Comparison of ENCODE assay signal across 23 mouse cellular contexts in genomic region chr6:12787129-12787528, GRCm38 (mm10). TPM values are rescaled to one million over a fixed set of nuclear protein-coding genes. Genes with fewer than 3 reads are reported as not detected.
DNase-seq lines count a peak whose midpoint lies in the region; ATAC-seq and TF ChIP-seq lines count a peak whose summit lies in the region.
"Had no signal": no experiment of that assay in that cellular context is flagged by ENCODE, and none has a peak within 500 bp of the region (broad histone marks: within the 10 kb centered on the region; RNA-seq: fewer than 3 reads in every experiment).

No protein-coding gene starts in this region.

- H3K27me3 ChIP-seq in hindbrain, embryonic 12.5 days, result no peaks in the 10 kb centered on the region
- no peaks in the 10 kb centered on the region for H3K27me3 ChIP-seq in hindbrain, embryonic 10.5 days (ENCODE audit: insufficient read depth, poor library complexity, severe bottlenecking)
- H3K27me3 ChIP-seq in intestine, embryonic 15.5 days (replicated peaks), result no peaks in the 10 kb centered on the region
- H3K27me3 ChIP-seq in intestine, postnatal 0 days (replicated peaks; ENCODE audit: control insufficient read depth, insufficient read depth, low read length), result no peaks in the 10 kb centered on the region
- no peaks in the 10 kb centered on the region for H3K27me3 ChIP-seq in neural tube, embryonic 13.5 days
- H3K27me3 ChIP-seq in neural tube, embryonic 15.5 days (replicated peaks), result no peaks in the 10 kb centered on the region
- H3K27me3 ChIP-seq: embryonic facial prominence, embryonic 13.5 days; embryonic facial prominence, embryonic 15.5 days; forebrain, embryonic 12.5 days had no signal

- 0 out of 2 replicates have a peak, but pooled peaks have one; percentile 14 for ATAC-seq in hindbrain, embryonic 12.5 days (ENCODE audit: low FRiP score)
- ATAC-seq in intestine, embryonic 15.5 days, result 0 out of 2 replicates have a peak, but pooled peaks have one; percentile 23
- ATAC-seq in intestine, postnatal 0 days, result no peak
- no peak for ATAC-seq in neural tube, embryonic 13.5 days (ENCODE audit: low read depth)
- ATAC-seq in neural tube, embryonic 15.5 days (ENCODE audit: low FRiP score), result no peak
- ATAC-seq: forebrain, embryonic 14.5 days had no signal

- 67% methylated on average over 2 of the region's 2 CpGs for WGBS in hindbrain, embryonic 12.5 days
- 77% methylated on average over 2 of the region's 2 CpGs for WGBS in hindbrain, embryonic 10.5 days
- WGBS in intestine, embryonic 15.5 days, result 58% methylated on average over 2 of the region's 2 CpGs
- 53% methylated on average over 2 of the region's 2 CpGs for WGBS in intestine, postnatal 0 days
- 68% methylated on average over 2 of the region's 2 CpGs for WGBS in neural tube, embryonic 13.5 days
- 79% methylated on average over 2 of the region's 2 CpGs for WGBS in neural tube, embryonic 15.5 days

- H3K4me1 ChIP-seq in hindbrain, embryonic 12.5 days, result peaks cover 3% of the 10 kb centered on the region; the same call in 1 of the 2 replicates
- no peaks in the 10 kb centered on the region for H3K4me1 ChIP-seq in hindbrain, embryonic 10.5 days (replicated peaks)
- H3K4me1 ChIP-seq in intestine, embryonic 15.5 days (replicated peaks), result no peaks in the 10 kb centered on the region
- H3K4me1 ChIP-seq in intestine, postnatal 0 days (replicated peaks; ENCODE audit: control insufficient read depth, insufficient read depth, low read length), result 0 out of 2 replicates have a peak, but pooled peaks cover 3% of the 10 kb centered on the region
- H3K4me1 ChIP-seq in neural tube, embryonic 13.5 days (replicated peaks), result peaks cover 18% of the 10 kb centered on the region
- no peaks in the 10 kb centered on the region; the same call in 1 of the 2 replicates for H3K4me1 ChIP-seq in neural tube, embryonic 15.5 days
- H3K4me1 ChIP-seq: embryonic facial prominence, embryonic 13.5 days; embryonic facial prominence, embryonic 15.5 days; forebrain, embryonic 10.5 days; forebrain, embryonic 12.5 days had no signal

- H3K27ac ChIP-seq in hindbrain, embryonic 12.5 days, result no peak overlapping the region
- H3K27ac ChIP-seq in hindbrain, embryonic 10.5 days, result no peak overlapping the region
- H3K27ac ChIP-seq in intestine, embryonic 15.5 days, result no peak overlapping the region
- H3K27ac ChIP-seq in intestine, postnatal 0 days (ENCODE audit: low read depth, low read length), result no peak overlapping the region
- H3K27ac ChIP-seq in neural tube, embryonic 13.5 days (replicated peaks), result peak overlapping the region; percentile 29; the same call in 1 of the 2 replicates
- H3K27ac ChIP-seq in neural tube, embryonic 15.5 days (replicated peaks), result no peak overlapping the region
- H3K27ac ChIP-seq: embryonic facial prominence, embryonic 13.5 days; embryonic facial prominence, embryonic 15.5 days; forebrain, embryonic 10.5 days; forebrain, embryonic 12.5 days had no signal

- no peak for TF ChIP-seq CTCF in intestine, postnatal 0 days (IDR thresholded peaks at IDR 0.05; ENCODE audit: low read depth)

- H3K4me3 ChIP-seq in hindbrain, embryonic 12.5 days, result no peak overlapping the region
- no peak overlapping the region for H3K4me3 ChIP-seq in hindbrain, embryonic 10.5 days
- H3K4me3 ChIP-seq in intestine, embryonic 15.5 days (replicated peaks), result no peak overlapping the region
- H3K4me3 ChIP-seq in intestine, postnatal 0 days (ENCODE audit: low read depth, low read length), result no peak overlapping the region
- no peak overlapping the region for H3K4me3 ChIP-seq in neural tube, embryonic 13.5 days
- no peak overlapping the region for H3K4me3 ChIP-seq in neural tube, embryonic 15.5 days (replicated peaks)
- H3K4me3 ChIP-seq: embryonic facial prominence, embryonic 13.5 days; embryonic facial prominence, embryonic 15.5 days; erythroblast, embryonic 14.5 days; forebrain, embryonic 10.5 days; forebrain, embryonic 12.5 days had no signal

- no peaks in the 10 kb centered on the region for H3K36me3 ChIP-seq in hindbrain, embryonic 12.5 days
- H3K36me3 ChIP-seq in hindbrain, embryonic 10.5 days, result no peaks in the 10 kb centered on the region
- no peaks in the 10 kb centered on the region for H3K36me3 ChIP-seq in intestine, embryonic 15.5 days
- H3K36me3 ChIP-seq in intestine, postnatal 0 days (ENCODE audit: control insufficient read depth, insufficient read depth), result no peaks in the 10 kb centered on the region
- H3K36me3 ChIP-seq in neural tube, embryonic 13.5 days, result no peaks in the 10 kb centered on the region
- no peaks in the 10 kb centered on the region for H3K36me3 ChIP-seq in neural tube, embryonic 15.5 days
- H3K36me3 ChIP-seq: embryonic facial prominence, embryonic 13.5 days; embryonic facial prominence, embryonic 15.5 days; forebrain, embryonic 10.5 days; forebrain, embryonic 12.5 days had no signal

- H3K4me2 ChIP-seq in hindbrain, embryonic 12.5 days (replicated peaks), result no peak overlapping the region
- H3K4me2 ChIP-seq in intestine, embryonic 15.5 days (replicated peaks), result no peak overlapping the region
- no peak overlapping the region for H3K4me2 ChIP-seq in intestine, postnatal 0 days (replicated peaks; ENCODE audit: low read depth)
- H3K4me2 ChIP-seq in neural tube, embryonic 13.5 days, result no peak overlapping the region
- H3K4me2 ChIP-seq in neural tube, embryonic 15.5 days, result no peak overlapping the region
- H3K4me2 ChIP-seq: embryonic facial prominence, embryonic 13.5 days; embryonic facial prominence, embryonic 15.5 days; forebrain, embryonic 12.5 days had no signal

- H3K9ac ChIP-seq in hindbrain, embryonic 12.5 days, result no peak overlapping the region
- H3K9ac ChIP-seq in intestine, embryonic 15.5 days, result no peak overlapping the region
- H3K9ac ChIP-seq in intestine, postnatal 0 days (ENCODE audit: low read depth, low read length), result no peak overlapping the region
- H3K9ac ChIP-seq in neural tube, embryonic 13.5 days, result no peak overlapping the region
- H3K9ac ChIP-seq in neural tube, embryonic 15.5 days (replicated peaks), result no peak overlapping the region
- H3K9ac ChIP-seq: embryonic facial prominence, embryonic 13.5 days; embryonic facial prominence, embryonic 15.5 days; forebrain, embryonic 12.5 days had no signal

- no peaks in the 10 kb centered on the region for H3K9me3 ChIP-seq in hindbrain, embryonic 12.5 days (replicated peaks)
- H3K9me3 ChIP-seq in hindbrain, embryonic 10.5 days, result no peaks in the 10 kb centered on the region
- H3K9me3 ChIP-seq in intestine, embryonic 15.5 days, result no peaks in the 10 kb centered on the region
- no peaks in the 10 kb centered on the region for H3K9me3 ChIP-seq in intestine, postnatal 0 days (ENCODE audit: control insufficient read depth)
- H3K9me3 ChIP-seq in neural tube, embryonic 13.5 days, result no peaks in the 10 kb centered on the region
- H3K9me3 ChIP-seq in neural tube, embryonic 15.5 days (replicated peaks), result no peaks in the 10 kb centered on the region
- H3K9me3 ChIP-seq: embryonic facial prominence, embryonic 13.5 days; embryonic facial prominence, embryonic 15.5 days; forebrain, embryonic 10.5 days; forebrain, embryonic 12.5 days had no signal

- DNase-seq in hindbrain, embryonic 10.5 days (ENCODE audit: low spot score), result no peak
- no peak for DNase-seq in heart, adult 11 months
- DNase-seq: adrenal gland, adult 2 months; adrenal gland, postnatal 10 days; adrenal gland, postnatal 25 days; cerebellum, adult 11 months; cerebellum, adult 18-20 months; cerebellum, adult 8-10 months; cerebellum, adult 9-11 months; cerebellum, postnatal 14 days; cerebellum, postnatal 36 days; embryo, embryonic 11 days had no signal

RNA-seq across cellular contexts. Expression of gene Thsd7a, which starts 37.9 kb away (rescaled TPM):
- polyA plus RNA-seq in hindbrain, embryonic 12.5 days (2016; fragmentation: Nextera tagmentation; extraction: Ambion mirVana), result 49.4 and 52.4 TPM in 2 replicates
- 16.4 and 29.8 TPM in 2 replicates for polyA plus RNA-seq in hindbrain, embryonic 10.5 days (2016; fragmentation: Nextera tagmentation; extraction: Ambion mirVana)
- 3.2 TPM in 2 replicates for polyA plus RNA-seq in intestine, embryonic 15.5 days (2015; fragmentation: Nextera tagmentation; extraction: Ambion mirVana)
- polyA plus RNA-seq in intestine, postnatal 0 days (2015; fragmentation: Nextera tagmentation; extraction: Ambion mirVana), result 0.77 and 1.1 TPM in 2 replicates
- polyA plus RNA-seq in neural tube, embryonic 13.5 days (2015; fragmentation: Nextera tagmentation; extraction: Ambion mirVana), result 57.9 and 60.5 TPM in 2 replicates
- polyA plus RNA-seq in neural tube, embryonic 15.5 days (2015; fragmentation: Nextera tagmentation; extraction: Ambion mirVana), result 28.3 and 34.0 TPM in 2 replicates
- polyA plus RNA-seq: erythroblast, embryonic 14.5 days had no signal

Comparison
In these comparisons a context has a peak if more than half of its experiments do, and no peak if none do; other contexts are left out.
1. ATAC-seq: peak in hindbrain, embryonic 12.5 days (single experiment) and intestine, embryonic 15.5 days (single experiment); none in intestine, postnatal 0 days (single experiment), neural tube, embryonic 13.5 days (single experiment) and neural tube, embryonic 15.5 days (single experiment).